Mouse (Mus musculus) urinary bladder, postnatal 14 days (tissue): ENCODE measurements around the gene Lin28b.

Source experiments
- DNase-seq: peaks from one replicate; pipeline ENCODE4 v3.0.0; 2021; ENCODE audit warnings: low spot score

Gene Lin28b

GRCm38 (mm10) chr10:45485761-45486602 is at the start of gene Lin28b:
Gene Lin28b (minus strand): TSS chr10:45486395.
- DNase-seq: peak; percentile 18

- no peak for DNase-seq
Measured at GRCm38 (mm10) chr10:45511764-45512163, 25.6 kb upstream of the Lin28b start.

DNA sequence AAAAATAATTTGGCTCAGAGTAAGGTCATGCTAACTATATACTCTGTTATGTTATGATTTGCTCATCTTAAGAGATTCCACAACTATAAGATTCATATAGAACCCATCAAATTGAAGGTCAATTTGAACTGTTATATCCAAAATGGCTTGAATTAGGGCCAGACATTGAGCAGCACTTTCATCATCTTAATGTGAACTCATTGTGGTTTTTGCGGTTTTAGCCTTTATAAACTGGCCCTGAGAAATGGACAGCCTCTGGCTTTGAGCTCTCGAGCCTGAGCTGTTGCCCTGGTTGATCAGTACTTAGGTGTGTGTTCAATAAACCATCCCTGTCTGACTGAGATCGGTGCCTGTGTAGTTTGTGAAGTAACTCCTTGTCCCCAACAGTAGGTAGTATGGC is 24.5 kb upstream of the Lin28b start:
- no peak for DNase-seq

- no peak for DNase-seq
Measured at GRCm38 (mm10) chr10:45500259-45500658, 14.1 kb upstream of the Lin28b start.

- no peak for DNase-seq
Measured at GRCm38 (mm10) chr10:45486603-45486946, 380 bp upstream of the Lin28b start.

GRCm38 (mm10) chr10:45485226-45485760 is 902 bp downstream of the Lin28b start:
- DNase-seq: no peak

- peak; percentile 10 for DNase-seq
Measured at GRCm38 (mm10) chr10:45483210-45483609, 3.0 kb downstream of the Lin28b start.

GRCm38 (mm10) chr10:45473663-45474333 is 12.4 kb downstream of the Lin28b start:
- DNase-seq: no peak

GRCm38 (mm10) chr10:45473143-45473484 is 13.1 kb downstream of the Lin28b start:
- no peak for DNase-seq

DNA sequence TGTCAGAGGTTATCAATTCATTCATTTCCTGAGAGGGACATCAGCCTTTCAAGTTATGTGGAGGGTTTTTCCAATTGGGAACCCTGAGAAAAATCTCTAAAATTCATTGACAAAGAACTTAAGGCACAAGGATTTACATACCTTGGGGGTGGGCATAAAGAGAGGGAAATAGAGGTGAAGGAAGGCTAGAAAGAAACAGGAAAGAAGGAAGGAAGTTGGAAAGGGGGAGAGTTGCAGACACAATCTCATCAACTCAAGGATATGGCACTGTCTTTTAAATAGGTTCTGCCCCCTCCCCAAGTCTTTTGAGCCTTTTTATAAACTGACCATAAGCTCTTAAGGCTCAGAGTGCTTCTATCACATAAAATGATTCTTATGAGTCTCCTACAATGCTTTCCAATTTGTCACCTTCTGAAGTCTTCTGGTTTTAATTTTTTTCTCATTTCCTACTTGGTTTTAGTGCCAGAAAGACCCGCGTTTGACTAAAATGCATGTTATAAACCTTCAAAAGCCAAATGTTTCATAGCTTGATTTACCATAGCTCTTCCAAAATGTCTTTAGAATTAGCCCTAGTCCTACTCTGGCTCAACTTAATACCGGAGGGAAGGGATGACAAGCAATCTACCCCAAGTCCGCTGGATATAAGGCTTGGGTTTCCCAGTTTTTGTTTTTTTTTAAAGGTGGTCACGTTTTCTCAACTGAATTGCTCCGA is 13.6 kb downstream of the Lin28b start:
- DNase-seq: no peak

GRCm38 (mm10) chr10:45471321-45471720 is 14.9 kb downstream of the Lin28b start:
- DNase-seq: no peak

DNA sequence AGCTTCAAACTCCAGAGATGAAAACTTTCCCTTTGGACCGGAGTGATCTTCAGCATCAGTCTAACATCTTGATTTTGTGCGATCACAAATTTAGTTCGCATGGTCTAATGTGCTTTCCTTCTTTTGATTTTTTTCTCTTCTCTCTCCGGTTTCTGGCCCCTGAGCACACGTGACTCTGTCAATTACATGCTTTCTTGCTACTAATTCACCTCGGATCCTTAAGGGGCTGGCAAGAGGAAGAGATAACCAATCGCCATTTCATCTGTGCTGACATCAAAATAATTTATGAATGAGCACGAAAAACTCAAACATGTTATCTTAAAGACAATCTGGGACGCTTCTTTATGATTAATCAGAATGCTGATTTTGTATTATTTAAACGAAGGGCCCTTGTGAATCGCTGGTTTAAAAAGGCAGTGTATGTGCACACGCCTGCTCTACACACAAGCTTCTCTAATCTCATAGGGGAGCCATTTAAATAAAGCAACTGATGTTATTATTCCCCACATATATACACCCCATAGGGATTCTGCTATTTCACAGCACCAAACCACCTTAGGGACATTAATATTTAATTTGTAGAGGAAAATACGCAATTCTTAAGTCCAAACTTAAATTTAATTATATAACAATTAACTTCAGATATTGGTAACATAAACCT is 16.0 kb downstream of the Lin28b start:
- DNase-seq: no peak

- no peak for DNase-seq
Measured at GRCm38 (mm10) chr10:45469027-45469996, 16.9 kb downstream of the Lin28b start.

- no peak for DNase-seq
Measured at GRCm38 (mm10) chr10:45468180-45468915, 17.8 kb downstream of the Lin28b start.

DNA sequence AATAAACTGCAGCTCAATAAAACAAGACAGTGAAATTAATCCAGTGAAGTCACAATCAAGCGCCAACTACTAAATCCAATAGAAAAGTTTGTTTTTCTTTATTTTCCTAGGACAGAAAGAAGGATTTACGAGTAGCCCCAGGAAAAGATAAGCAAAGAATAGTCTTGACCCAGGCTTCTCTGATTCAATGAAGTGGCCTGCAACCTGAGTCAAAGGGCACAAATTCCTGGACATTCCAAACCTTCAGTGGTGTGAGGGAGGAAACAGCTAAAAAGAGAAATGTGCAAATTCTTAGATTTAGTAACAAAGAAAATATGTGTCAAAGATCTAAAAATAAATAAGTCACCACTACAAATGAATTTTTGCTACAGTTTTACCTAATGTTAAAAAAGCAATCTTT is 27.6 kb downstream of the Lin28b start:
- DNase-seq: no peak

DNA sequence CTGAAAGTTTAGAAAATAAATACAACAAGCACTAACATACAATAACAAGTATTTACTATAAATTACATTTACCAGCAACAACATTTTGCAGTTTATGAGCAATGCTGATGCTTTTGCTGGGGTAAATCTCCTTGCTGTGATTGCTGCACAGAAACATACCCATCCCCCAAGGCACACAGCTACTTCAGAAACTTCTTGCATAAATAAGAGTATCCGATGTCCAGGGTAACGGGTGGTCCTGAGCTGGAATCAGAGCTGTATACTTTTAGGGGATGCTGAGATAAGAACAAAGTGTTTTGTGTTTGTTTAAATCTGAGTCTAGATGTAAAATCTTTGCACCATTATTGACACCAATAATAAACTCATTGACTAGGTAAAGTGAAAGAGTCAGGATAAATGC is 28.1 kb downstream of the Lin28b start:
- no peak for DNase-seq

DNA sequence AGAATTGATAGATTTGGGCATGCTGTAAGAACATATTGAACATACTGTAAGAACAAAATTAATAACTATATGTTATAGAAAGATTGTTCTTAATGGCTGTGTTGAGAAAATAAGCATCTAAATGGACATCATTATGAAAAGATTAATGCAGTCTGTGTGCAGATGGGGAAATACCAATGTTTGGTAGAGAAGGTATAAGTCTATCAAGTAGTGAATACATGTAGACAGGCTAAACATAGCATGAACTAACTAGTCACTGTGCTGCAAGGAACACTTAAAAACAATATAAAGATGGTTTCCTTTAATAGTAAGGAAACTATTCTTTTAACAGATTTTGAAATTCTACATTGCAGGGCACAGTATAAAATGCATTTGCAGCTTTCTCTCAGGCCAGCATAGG is 39.6 kb downstream of the Lin28b start:
- DNase-seq: no peak

GRCm38 (mm10) chr10:45446215-45446614 is 40.0 kb downstream of the Lin28b start:
- no peak for DNase-seq

DNA sequence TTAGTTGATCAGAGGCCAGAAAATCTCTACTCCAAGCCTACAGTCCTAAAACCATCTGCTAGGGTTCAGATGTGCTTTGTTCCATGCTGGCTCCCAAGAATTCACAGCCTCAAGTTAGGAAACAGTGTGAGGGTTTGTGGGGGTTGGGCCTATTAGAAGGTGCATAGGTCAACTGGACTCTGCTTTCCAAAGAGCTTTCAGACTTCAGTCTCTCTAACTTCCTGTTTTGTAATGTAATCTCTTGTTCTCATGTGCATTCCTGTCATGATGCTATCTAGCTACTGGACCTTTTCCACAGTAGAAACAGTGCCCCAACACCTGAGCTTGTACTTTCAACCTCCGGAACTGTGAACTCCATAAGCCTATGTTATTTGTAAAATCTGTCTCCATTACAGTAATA is 63.8 kb downstream of the Lin28b start:
- no peak for DNase-seq

GRCm38 (mm10) chr10:45412144-45412543 is 74.1 kb downstream of the Lin28b start:
- no peak for DNase-seq
